Comparison of ENCODE assay signal across 27 mouse cellular contexts in the genomic region with DNA sequence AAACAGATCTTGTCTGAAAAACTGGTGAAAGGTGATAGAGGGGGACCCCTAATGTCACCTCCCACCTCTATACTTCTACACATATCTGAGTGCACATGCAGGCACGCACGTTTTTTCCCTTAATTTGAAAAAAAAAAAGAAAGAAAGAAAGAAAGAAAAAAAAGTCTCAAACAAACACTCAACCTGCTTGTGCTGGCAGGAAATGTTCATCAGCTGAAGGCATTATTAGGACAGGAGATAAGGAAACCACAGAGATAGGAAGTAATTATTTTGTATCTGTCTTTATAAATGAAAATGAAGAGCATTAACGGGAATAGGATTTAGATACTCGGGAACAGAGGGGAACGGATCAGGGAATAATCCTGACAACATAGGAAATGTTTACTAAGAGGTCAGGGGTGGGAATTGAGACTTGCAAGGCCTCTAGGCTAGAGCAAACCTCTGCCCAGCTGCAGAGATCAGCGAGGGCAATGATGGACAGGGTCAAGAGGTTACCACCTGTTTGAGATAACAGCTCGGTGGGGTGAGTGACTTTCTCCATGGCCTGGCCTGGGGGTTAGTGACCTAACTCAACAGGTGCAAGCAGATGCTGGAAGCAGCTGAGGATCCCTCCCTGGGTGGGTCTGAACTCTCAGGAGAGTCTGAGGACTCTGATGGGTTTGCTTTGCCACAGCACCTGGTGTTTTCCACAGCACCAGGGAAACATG.
DNase-seq lines count a peak whose midpoint lies in the region; ATAC-seq and TF ChIP-seq lines count a peak whose summit lies in the region.
"Had no signal": no experiment of that assay in that cellular context is flagged by ENCODE, and none has a peak within 500 bp of the region (broad histone marks: within the 10 kb centered on the region; RNA-seq: fewer than 3 reads in every experiment).

No protein-coding gene starts in this region.

- peak; percentile 8 to 23; a peak in 1 of 4 replicates for TF ChIP-seq EP300 in MEL (IDR thresholded peaks at IDR 0.05; ENCODE audit: low read depth in 1 of 2, low read length in 2 of 2)

- H3K79me2 ChIP-seq in MEL (ENCODE audit: control insufficient read depth, insufficient read depth, low read length, poor library complexity) (no peaks in the 10 kb centered on the region), myocyte (ENCODE audit: control insufficient read depth, insufficient read depth) (no peaks in the 10 kb centered on the region)

- no peak overlapping the region for H3K9ac ChIP-seq in MEL (ENCODE audit: control insufficient read depth, low read depth, low read length, poor library complexity, severe bottlenecking)
- no peak overlapping the region for H3K9ac ChIP-seq in liver, embryonic 12.5 days
- no peak overlapping the region for H3K9ac ChIP-seq in midbrain, embryonic 16.5 days (ENCODE audit: low read depth, low read length)
- H3K9ac ChIP-seq: midbrain, embryonic 13.5 days had no signal

- no peak for TF ChIP-seq CTCF in MEL (IDR thresholded peaks at IDR 0.05 in 2 of 3, conservative IDR thresholded peaks at IDR 0.05 in 1 of 3; ENCODE audit: control insufficient read depth in 1 of 3, insufficient read depth in 1 of 3, low read depth in 2 of 3, low read length in 3 of 3, poor library complexity in 1 of 3, severe bottlenecking in 1 of 3)

- H3K4me2 ChIP-seq in liver, embryonic 12.5 days = no peak overlapping the region
- H3K4me2 ChIP-seq in myocyte (ENCODE audit: low read depth) = no peak overlapping the region
- H3K4me2 ChIP-seq in midbrain, embryonic 16.5 days (ENCODE audit: low read length) = no peak overlapping the region
- H3K4me2 ChIP-seq: midbrain, embryonic 13.5 days had no signal

- TF ChIP-seq POLR2A in MEL (IDR thresholded peaks at IDR 0.05; ENCODE audit: control insufficient read depth in 1 of 2, insufficient read depth in 1 of 2, low read depth in 1 of 2, low read length in 2 of 2, poor library complexity in 1 of 2) = no peak
- no peak for TF ChIP-seq POLR2A in myocyte (IDR thresholded peaks at IDR 0.05; ENCODE audit: insufficient read length, low read depth)

- TF ChIP-seq RAD21 in MEL (IDR thresholded peaks at IDR 0.05; ENCODE audit: low read depth, low read length) = no peak

- H3K4me1 ChIP-seq in MEL (ENCODE audit: control insufficient read depth in 1 of 2, insufficient read depth in 2 of 2, low read length in 2 of 2) = peaks cover 0 to 9% of the 10 kb centered on the region in 2 experiments; a peak in 2 of 4 replicates
- H3K4me1 ChIP-seq in liver, embryonic 12.5 days = peaks cover 12% of the 10 kb centered on the region
- no peaks in the 10 kb centered on the region for H3K4me1 ChIP-seq in midbrain, embryonic 16.5 days (ENCODE audit: control insufficient read depth, insufficient read depth, low read length)

- H3K36me3 ChIP-seq in MEL (ENCODE audit: control insufficient read depth in 1 of 2, insufficient read depth in 2 of 2, low read length in 2 of 2) (peaks cover 0 to 6% of the 10 kb centered on the region in 2 experiments; a peak in 2 of 4 replicates), myocyte (ENCODE audit: control insufficient read depth, insufficient read depth) (no peaks in the 10 kb centered on the region)
- H3K36me3 ChIP-seq in liver, embryonic 12.5 days = no peaks in the 10 kb centered on the region
- no peaks in the 10 kb centered on the region for H3K36me3 ChIP-seq in midbrain, embryonic 16.5 days (ENCODE audit: control insufficient read depth, insufficient read depth, low read length)
- H3K36me3 ChIP-seq: midbrain, embryonic 13.5 days had no signal

- ATAC-seq in liver, embryonic 12.5 days = peak; percentile 58
- ATAC-seq in midbrain, embryonic 16.5 days = no peak
- ATAC-seq: CD4-positive, CD25-positive, alpha-beta regulatory T cell, adult 4 months; hindbrain, embryonic 16.5 days; intestine, embryonic 16.5 days; midbrain, embryonic 13.5 days had no signal

- H3K4me3 ChIP-seq in MEL (ENCODE audit: control insufficient read depth in 1 of 2, insufficient read depth in 1 of 2, low read depth in 2 of 2, low read length in 2 of 2) = peak overlapping the region in 1 of 2 experiments; percentile 10; a peak in 2 of 4 replicates
- H3K4me3 ChIP-seq in liver, embryonic 12.5 days = no peak overlapping the region
- no peak overlapping the region for H3K4me3 ChIP-seq in myocyte
- H3K4me3 ChIP-seq in midbrain, embryonic 16.5 days (ENCODE audit: low read depth, low read length) = no peak overlapping the region
- H3K4me3 ChIP-seq: erythroblast, embryonic 14.5 days; midbrain, embryonic 13.5 days had no signal

- 29% methylated on average over 7 of the region's 7 CpGs for WGBS in liver, embryonic 12.5 days (ENCODE audit: insufficient replicate concordance)
- WGBS in midbrain, embryonic 16.5 days = 27% methylated on average over 7 of the region's 7 CpGs

- no peak overlapping the region for H3K27ac ChIP-seq in MEL (ENCODE audit: control insufficient read depth, low read depth, low read length)
- H3K27ac ChIP-seq in liver, embryonic 12.5 days = no peak overlapping the region
- no peak overlapping the region for H3K27ac ChIP-seq in midbrain, embryonic 16.5 days (ENCODE audit: low read length)
- H3K27ac ChIP-seq: kidney, postnatal 0 days; macrophage; midbrain, embryonic 13.5 days had no signal

- peak; percentile 46 for DNase-seq in heart, adult 11 months
- DNase-seq in heart, postnatal 25 days (ENCODE audit: low spot score) = no peak
- no peak for DNase-seq in MEL (ENCODE audit: low read depth, low spot score)
- DNase-seq in natural killer cell, adult 2 months (ENCODE audit: low spot score in 2 of 2) = no peak
- DNase-seq: adrenal gland, postnatal 25 days; cerebellum, adult 11-12 months; cerebellum, postnatal 10 days; gastrocnemius, postnatal 10 days; heart, postnatal 14 days; kidney, adult 8-10 months; kidney, postnatal 4 days; layer of hippocampus, postnatal 36 days; lung, adult 2 months; lung, postnatal 10 days; right cerebral cortex, postnatal 25 days; thymus, adult 2 months; thymus, postnatal 36 days had no signal

- no peak overlapping the region for H3ac ChIP-seq in myocyte (ENCODE audit: control insufficient read depth, insufficient read length)

- intact Hi-C loops in heart, postnatal 25 days (cut with DNase I) = no loop called here

- H3K27me3 ChIP-seq in MEL (ENCODE audit: control insufficient read depth in 1 of 2, insufficient read depth in 2 of 2, low read length in 2 of 2) (no peaks in the 10 kb centered on the region; a peak in 1 of 4 replicates), myocyte (ENCODE audit: control insufficient read depth, insufficient read depth, insufficient read length) (peaks cover 5% of the 10 kb centered on the region)
- peaks cover 14% of the 10 kb centered on the region; the same call in 1 of the 2 replicates for H3K27me3 ChIP-seq in liver, embryonic 12.5 days (replicated peaks)
- H3K27me3 ChIP-seq in midbrain, embryonic 16.5 days (ENCODE audit: control insufficient read depth, insufficient read depth, low read depth, low read length) = no peaks in the 10 kb centered on the region

- no peaks in the 10 kb centered on the region for H3K9me3 ChIP-seq in MEL (replicated peaks; ENCODE audit: insufficient read depth, low read length)
- H3K9me3 ChIP-seq in liver, embryonic 12.5 days (replicated peaks) = no peaks in the 10 kb centered on the region
- no peaks in the 10 kb centered on the region for H3K9me3 ChIP-seq in midbrain, embryonic 16.5 days (replicated peaks; ENCODE audit: control insufficient read depth, low read length, poor library complexity, severe bottlenecking)
- H3K9me3 ChIP-seq: midbrain, embryonic 13.5 days had no signal

TF ChIP-seq in MEL, 35 proteins besides CTCF, POLR2A, EP300 and RAD21:
- TF ChIP-seq MEF2A (IDR thresholded peaks at IDR 0.05; ENCODE audit: extremely low read depth, insufficient replicate concordance, low read depth, low read length, poor library complexity, severe bottlenecking) = no peak
- peak; percentile 79 for TF ChIP-seq ETS1 (IDR thresholded peaks at IDR 0.05; ENCODE audit: low read depth, low read length)
- no peak for TF ChIP-seq MYC (IDR thresholded peaks at IDR 0.05; ENCODE audit: low read depth, low read length)
- TF ChIP-seq SIN3A (IDR thresholded peaks at IDR 0.05; ENCODE audit: low read length) = no peak
- TF ChIP-seq ZNF384 (IDR thresholded peaks at IDR 0.05; ENCODE audit: low read depth, low read length) = peak; percentile 88
- TF ChIP-seq MXI1 (IDR thresholded peaks at IDR 0.05; ENCODE audit: low read depth, low read length) = no peak
- no peak for TF ChIP-seq NELFE (IDR thresholded peaks at IDR 0.05; ENCODE audit: low read depth, low read length)
- no peak for TF ChIP-seq BHLHE40 (IDR thresholded peaks at IDR 0.05; ENCODE audit: borderline replicate concordance, low read depth, low read length)
- TF ChIP-seq GABPA (IDR thresholded peaks at IDR 0.05; ENCODE audit: low read depth, low read length) = no peak
- TF ChIP-seq GATA1 (IDR thresholded peaks at IDR 0.05; ENCODE audit: low read depth, low read length) = peak; percentile 52

TF ChIP-seq in myocyte, 11 proteins besides CTCF, POLR2A, EP300 and RAD21:
- TF ChIP-seq MYOD1 (IDR thresholded peaks at IDR 0.05; ENCODE audit: control insufficient read depth in 1 of 3, insufficient read length in 2 of 3, low read depth in 2 of 3) (peak in 2 of 3 experiments; percentile 67 to 77), E2F4 (IDR thresholded peaks at IDR 0.05; ENCODE audit: insufficient read depth) (no peak), REST (IDR thresholded peaks at IDR 0.05; ENCODE audit: insufficient read depth, insufficient read length) (no peak), TCF3 (IDR thresholded peaks at IDR 0.05; ENCODE audit: insufficient read length, low read depth) (peak; percentile 53), CEBPB (IDR thresholded peaks at IDR 0.05; ENCODE audit: insufficient read depth, poor library complexity, severe bottlenecking) (no peak), TCF12 (IDR thresholded peaks at IDR 0.05; ENCODE audit: insufficient read depth, poor library complexity, severe bottlenecking) (no peak)
